Mouse (Mus musculus): Measurements from ENCODE around the gene Apba2.

The Apba2 gene

DNA sequence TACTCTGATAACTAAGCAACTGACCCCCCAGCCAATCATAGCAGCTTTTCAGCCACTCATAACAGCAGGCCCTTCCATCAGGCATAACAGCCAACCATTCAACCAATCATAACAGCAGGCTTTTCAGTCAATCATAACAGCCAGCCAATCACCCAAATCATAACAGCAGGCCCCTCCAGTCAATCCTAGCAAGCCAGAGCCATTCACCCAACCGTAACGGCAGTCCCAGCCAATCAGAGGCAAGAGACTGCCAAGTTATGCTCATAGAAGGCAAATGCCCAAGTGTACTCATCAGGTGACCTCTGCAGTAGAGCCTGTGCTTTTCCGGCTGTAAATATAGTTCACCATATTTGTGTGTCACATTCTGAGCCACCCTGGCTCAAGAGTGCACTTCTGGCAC, 85.1 kb downstream of the Apba2 start:
- no peak for DNase-seq (ENCODE audit: low spot score in 2 of 2)

DNA sequence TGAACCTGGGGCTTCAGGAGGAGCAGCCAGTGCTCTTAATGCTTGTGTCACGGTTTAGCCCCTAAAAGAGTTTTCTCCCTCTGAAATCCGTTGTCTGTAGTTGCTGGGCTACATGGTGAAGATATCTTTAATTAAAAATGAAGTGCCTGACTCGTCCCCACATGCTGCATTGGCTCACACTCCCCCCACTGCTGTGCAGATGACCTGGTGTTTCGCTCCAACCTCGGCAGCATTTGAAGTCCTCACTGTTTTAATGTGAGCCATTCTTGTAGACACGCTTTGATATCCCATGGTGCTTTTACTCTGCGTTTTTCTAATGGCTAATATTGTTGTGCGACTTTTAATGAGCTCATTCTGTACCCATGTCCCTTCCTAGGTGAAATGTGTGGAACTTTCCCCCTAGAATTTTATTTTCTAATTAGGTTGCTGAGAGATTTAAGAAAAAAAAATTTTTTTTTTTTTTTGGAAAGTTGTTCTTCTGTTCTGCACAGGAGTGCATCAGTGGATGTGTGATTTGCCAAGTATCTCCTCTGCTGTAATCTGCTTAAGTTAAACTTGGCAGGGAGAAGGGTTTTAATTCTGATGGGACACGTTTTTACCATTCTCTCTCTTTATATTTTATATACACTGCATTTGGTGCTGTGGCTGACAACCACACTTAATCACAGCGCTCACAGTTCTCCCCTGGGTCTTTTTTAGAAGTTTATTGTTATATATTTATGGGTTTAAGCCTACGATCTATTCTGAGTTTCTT, 87.3 kb downstream of the Apba2 start:
- no peak for DNase-seq (ENCODE audit: low spot score in 2 of 2)

DNA sequence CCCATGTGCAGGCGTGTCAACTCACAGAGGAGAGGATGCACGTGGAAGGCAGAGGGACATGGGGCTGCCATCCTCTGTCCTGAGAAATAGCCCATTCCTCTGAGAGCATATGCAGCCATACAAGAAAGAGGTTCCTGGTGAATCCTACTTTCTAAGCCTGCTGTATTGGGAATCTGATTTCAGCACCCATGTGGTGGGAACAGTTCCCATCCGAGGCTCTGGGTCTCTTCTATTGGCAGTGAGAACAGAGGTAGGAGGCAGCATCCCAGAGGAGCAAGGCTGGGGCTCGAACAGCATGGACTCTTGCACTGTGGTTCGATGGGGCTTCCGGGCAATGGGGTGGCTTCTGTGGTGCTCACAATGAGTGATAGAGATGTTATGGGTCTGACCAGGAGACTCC, 93.8 kb downstream of the Apba2 start:
- no peak for DNase-seq (ENCODE audit: low spot score in 2 of 2)

DNA sequence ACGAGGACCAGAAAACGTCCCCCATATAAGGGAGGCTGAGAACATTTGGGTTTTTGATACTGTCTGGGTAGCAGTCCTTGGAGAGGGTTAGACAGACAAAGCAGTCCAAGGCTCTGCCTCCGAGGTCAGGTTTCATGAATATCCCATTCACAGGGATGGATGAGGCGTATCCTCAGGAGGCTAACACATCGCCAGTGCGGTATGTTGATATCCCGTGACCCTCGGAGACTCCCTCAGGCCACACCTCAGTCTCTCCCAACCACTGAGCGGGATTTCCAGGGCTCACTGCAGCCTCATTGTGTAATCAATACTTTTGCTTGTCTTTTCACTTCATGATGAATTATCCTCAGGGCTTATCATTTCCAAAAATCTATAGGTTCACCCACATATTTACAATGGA, 95.1 kb downstream of the Apba2 start:
- no peak for DNase-seq (ENCODE audit: low spot score in 2 of 2)

DNA sequence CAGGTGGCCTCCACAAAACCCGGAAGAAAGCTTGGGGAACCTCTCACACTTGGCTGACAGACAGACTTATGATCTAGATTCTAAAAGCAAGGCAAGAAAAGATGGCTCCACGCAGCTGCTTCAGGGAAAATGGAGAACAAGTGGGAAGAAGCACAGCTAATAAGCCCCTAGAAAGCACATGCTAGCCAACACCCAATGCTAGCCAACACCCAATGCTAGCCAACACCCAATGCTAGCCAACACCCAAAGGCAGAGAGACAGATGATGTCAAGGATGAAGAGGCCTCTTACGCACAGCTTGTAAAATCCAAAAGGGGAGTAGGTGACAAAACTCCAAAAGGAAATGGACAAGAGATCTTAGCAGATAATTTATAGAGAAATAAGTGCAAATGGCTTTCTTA, 108.4 kb downstream of the Apba2 start:
- DNase-seq (ENCODE audit: low spot score in 2 of 2), result no peak

DNA sequence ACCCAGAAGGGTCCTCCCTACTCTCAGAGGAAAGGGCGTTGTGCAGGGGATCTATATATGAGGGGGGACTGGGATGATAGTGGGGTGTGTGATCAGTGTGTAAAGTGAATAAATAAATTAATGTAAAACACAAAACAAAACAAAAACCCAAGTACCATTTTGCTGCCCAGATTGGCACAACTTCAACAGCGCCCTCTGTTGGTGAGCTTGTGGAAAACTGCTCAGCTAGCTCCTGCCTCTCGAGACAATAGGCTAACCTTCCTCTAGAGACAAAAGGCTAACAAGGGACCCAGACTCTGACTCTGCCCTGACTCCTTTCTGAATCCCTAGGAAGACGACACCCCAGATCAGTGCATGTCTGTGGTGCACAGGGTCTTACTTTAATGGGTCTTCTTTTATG, 109.4 kb downstream of the Apba2 start:
- no peak for DNase-seq (ENCODE audit: low spot score in 2 of 2)

DNA sequence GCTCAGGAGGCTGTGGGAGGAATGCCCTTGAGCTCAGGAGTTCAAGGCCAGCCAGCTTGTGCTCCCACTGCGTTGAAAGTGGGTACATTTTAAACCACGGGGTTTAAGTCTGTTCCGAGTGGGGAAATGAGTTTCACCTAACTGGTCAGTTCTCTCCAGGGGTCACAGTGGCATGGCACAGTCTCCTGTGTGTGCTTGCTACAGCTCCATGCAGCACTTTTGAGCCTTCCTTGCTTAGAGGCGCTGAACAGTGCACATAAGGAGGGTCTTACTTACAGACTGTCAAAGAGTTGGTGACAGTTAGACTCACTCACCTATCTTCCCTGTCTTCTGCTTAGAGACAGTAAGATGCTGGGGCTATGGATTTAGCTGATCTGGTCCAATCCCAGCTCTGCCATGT, 117.8 kb downstream of the Apba2 start:
- DNase-seq (ENCODE audit: low spot score in 2 of 2), result no peak

DNA sequence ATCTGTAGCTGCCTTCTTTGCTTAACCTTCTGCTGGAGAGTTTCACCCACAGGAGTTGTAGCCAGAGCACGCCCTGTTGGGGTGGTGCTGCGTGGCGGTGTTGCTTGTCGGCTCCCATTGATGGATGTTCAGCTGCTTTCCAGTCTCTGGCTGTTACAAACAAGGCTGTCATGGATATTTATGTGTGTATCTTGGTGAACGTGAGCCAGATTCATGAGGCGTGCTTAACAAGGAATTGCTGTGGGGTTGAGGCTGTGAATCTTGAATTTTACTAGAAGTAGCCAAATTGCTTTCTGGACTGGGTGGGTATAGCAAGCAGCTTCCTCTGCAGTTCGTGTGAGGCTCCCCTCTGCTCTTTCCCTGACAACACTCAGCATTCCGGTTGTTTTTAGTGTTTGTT, 125.0 kb downstream of the Apba2 start:
- no peak for DNase-seq (ENCODE audit: low spot score in 2 of 2)

DNA sequence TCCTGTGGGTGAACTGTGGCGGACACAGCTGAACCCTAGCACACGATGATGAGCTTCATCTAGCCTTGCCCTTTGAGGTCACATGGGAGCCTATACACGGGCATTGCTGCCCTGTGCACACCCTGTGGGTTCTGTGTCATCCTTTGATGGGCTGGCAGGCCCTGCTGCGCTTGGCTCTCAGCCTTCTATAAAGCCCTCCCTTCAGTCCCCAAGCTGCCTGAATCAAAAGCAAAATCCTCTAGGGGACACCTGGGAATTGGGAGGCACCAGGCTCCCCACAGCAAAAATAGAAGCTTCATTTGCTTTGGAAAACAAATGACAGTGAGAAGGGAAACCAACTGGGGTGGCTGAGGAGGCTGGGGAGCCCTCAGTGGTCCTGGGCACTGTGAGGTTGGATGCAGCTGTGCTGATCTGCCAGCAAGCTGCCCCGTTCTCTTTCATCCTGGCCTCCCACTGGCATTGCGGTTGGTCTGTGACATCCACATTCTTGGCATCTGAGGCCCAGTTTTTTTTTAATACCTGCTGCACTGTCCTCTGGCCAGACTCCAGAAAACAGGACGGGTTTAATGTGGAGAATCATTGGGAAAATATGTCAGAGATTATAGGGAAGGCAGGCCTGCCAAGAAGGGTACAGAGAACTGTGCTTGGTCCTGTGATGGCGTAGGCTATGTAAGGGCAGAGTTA, 126.6 kb downstream of the Apba2 start:
- no peak for DNase-seq (ENCODE audit: low spot score in 2 of 2)

DNA sequence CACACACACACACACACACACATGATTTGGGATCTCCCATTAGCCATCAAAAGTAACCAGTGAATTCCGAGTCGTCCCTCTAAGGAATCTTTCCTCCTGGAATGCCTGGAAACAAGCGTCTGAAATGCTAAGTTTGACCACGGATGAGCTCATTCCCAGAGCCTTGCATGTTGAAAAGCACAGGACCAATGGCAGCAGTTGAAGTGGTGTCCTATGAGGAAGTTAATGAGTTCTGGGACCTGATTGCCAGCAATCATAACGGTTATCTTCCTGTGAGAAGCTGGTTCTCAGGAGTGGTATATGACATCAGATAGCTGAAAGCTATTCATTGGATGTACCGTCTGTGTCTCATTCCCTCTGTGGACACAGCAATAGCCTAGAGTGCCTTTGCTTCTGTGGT, 129.2 kb downstream of the Apba2 start:
- DNase-seq (ENCODE audit: low spot score in 2 of 2), result no peak

DNA sequence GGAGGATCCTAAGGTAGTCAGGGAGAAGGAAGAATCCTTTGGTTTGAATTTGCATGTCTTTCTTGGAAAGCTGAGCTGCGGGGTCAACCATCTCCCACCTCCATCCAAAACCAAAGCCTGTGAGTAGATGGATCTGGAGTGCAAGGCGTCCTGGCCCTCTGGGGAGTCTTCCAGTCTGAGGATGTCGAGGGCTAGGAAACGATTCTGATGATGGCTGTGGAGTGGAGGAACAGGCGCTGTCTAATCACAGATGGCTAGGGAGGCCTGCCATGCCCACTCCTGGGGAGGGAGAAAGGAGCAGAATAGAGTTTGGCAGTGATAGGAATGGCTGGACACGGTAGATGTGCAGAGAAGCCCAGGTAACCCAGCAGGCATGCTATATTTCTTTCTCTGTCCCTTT, 129.6 kb downstream of the Apba2 start:
- no peak for DNase-seq (ENCODE audit: low spot score in 2 of 2)

DNA sequence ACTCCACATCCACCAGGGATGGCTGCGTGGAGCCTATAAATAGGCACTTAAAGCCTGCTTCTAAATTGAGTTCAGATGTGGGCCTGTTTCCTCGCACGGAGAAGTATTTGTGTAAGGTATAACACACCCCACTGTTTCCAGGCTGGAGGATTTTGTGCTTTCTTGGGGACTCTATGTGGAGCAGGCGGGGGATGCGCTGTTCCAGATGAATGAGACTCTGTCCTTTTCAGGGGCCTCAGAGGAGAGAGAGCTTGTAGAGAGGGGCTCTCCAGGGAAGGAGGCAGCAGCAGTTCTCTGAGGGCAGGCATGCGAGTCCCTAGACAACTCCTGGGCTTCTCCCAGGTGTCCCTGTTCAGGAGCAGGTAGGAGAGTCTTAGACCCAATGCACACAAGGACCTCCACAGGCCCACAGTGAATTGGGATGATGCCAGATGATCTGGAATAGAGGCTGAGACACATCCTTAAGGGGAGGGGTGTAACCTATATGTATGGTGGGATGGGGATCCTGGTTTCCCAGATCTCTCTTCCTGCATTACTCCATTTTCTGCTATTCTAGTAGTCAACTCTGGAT, 130.4 kb downstream of the Apba2 start:
- no peak for DNase-seq (ENCODE audit: low spot score in 2 of 2)

DNA sequence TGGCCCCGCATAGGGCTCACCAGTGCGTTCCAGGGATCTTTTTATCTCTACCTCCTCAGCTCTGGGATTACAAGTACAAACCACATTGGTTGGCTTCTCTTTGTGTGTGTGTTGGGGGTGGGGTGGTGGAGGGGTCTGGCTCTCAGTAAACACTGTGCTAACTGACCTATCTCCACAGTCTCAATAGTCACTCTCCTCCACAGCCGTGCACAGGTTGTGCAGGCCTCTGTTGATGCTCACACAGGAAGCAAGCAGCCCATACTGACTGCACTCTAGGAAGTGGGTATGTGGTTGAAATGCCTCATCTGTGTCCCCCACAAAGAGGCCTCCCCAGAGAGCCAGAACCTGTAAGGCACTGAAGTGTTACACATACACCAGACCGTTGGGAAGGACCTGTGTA, 131.7 kb downstream of the Apba2 start:
- DNase-seq (ENCODE audit: low spot score in 2 of 2), result no peak

DNA sequence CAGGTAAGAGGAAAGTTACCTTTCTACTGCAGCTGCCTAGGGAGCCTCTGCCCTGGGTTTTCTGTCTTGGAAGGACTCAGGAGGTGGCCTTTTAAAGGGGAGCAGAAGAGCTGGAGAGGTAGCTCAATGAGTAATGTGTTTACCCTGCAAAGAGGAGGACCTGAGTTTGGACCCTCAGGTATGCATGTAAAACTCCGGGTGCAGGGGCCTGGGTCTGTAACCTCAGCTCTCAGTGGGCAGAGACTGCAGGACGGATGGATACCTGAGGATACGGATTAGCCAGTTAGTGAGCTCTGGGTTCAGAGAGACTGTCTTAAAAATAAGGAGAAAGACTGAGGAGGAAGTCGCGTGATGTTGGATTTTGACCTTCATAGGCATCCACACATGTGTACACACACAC, 132.4 kb downstream of the Apba2 start:
- DNase-seq (ENCODE audit: low spot score in 2 of 2), result no peak

DNA sequence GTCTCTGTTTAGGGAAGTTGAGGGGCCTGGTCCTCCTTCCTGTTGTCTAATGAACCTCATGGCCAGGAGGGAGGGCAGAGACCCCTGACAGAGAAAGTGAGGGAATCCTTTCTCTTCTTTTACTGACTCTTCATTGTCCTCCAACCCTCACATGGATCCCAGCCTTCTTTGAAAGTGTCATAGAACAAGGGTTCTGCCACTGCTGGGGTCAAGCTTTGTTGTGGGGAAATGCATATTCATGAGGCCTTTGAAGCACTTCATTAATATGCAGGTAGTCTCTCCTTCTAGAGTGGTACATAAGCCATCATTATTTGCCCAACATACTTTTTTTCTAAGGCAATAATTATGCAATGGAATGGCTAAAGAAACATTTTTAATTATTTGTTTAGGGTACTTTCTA, 133.0 kb downstream of the Apba2 start:
- no peak for DNase-seq (ENCODE audit: low spot score in 2 of 2)

DNA sequence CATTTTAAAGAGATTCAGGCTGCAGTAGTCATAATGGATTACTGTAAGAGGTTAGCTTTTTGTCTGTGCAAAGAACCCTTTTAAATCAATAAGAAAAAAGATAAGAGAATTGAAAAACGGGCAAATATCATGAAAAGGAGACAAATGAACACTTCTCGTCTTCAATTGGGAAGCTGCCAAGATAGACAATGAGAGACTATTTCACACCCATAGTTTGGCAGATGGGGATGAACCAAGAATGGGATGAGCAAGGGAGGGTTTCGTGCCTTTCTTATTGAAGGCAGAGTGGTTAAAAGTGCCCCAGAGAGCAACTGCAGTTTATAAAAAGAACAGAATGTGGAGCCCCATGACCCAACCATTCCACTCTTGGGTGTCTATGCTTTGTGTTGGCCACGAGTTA, 137.4 kb downstream of the Apba2 start:
- no peak for DNase-seq (ENCODE audit: low spot score in 2 of 2)

DNA sequence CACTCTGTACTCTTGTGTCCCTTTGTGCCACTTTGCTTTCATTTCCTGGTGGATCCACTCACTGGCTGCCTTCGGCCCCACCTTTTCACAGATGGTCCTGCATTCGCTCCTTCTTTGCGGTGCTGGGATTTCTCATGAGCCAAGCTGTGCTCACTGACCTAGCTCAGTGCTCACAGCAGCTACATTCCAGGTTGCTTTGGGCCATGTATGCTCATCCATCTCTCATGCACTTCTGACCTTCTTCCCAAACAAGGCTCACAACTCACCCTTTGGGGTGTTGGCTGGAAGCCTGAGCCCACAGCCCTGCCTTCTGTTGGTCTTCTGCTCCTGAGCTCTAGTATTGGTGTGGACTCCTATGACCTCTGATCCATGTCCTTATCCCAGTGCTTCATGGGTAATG, 139.1 kb downstream of the Apba2 start:
- DNase-seq (ENCODE audit: low spot score in 2 of 2), result no peak

DNA sequence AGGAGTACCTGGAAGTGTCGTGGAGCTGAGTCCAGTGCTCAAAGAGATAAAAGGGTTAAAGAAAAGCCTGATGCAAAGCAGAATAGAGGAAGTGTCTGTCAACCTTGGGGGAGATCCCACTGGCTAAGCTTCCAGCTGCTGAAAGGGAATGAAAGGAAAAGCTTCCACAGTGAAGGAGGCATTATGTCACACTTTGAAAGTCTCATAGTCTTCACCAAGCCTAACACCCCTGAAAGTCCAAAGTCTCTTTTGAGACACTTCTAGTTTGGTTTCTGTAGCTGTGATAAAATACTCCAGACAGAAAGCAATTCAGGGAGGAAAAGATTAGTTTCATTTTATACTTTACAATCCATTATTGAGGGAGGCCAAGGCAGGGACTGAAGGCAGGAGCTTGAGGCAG, 141.4 kb downstream of the Apba2 start:
- no peak for DNase-seq (ENCODE audit: low spot score in 2 of 2)

DNA sequence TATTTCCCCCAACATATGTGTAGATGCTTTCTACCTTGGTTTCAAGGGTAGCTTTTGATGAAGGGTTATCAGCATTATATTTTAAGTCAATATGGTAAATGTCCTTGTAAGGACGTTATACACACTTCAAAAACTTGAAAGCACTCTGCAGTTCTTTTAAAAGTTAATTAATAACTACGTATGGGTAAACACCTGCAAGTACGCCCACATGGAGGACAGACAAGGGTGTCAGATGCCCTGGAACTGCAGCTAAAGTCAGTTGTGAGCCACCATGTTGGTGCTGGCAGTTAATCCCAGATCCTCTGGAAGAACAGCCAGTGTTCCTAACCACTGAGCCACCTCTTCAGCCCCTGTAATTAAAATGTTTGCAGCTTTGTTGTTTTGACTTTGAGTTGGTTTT, 144.0 kb downstream of the Apba2 start:
- DNase-seq (ENCODE audit: low spot score in 2 of 2), result no peak

DNA sequence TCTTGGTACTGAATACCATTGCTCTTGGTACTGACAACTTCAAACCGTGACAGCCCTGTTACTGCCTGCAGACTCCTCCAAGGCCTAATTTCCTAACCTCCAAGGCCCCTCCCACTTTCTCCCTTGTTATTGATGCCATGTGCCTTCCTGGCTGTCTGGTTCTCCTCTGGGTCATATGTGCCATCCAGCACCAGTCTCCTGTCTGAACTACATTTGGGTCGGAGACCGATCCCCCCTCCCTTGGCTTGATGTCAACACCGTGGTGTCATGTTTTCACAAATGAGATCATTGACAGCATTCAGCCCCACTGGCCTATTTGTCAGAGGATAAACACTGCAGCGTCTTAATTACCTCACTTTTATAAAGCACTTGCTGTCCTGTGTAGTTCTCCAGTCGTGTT, 144.5 kb downstream of the Apba2 start:
- no peak for DNase-seq (ENCODE audit: low spot score in 2 of 2)

DNA sequence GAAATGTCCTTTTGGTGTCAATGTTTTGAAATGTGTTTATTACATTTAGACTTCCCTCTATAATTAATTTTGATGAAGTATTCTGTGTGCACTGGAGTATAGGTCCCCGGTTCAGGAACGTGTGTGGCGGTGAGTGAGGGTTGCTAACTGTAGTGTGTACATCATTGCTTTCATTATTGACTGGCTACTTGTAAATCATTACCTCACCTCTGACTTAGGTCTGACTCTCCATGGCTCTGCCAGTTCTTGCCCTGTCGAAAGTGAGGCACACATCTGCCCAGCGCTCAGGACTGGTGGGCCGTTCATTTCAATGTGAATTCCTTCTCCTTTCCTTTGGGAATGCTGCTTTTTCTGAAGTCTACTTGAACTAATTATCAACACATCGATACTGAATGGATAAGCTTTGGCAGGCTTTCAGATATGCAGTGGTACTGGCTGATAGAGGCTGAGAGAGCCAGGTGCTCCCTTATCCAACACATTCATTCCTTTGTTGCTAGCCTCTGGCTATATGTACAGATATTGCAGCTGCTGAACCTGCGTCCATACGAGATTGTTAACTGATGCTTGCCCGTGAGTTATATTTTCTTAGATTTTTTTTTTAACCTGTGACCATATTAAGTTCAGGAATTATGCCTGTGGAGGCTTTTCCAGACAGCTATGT, 147.6 kb downstream of the Apba2 start:
- no peak for DNase-seq (ENCODE audit: low spot score in 2 of 2)

DNA sequence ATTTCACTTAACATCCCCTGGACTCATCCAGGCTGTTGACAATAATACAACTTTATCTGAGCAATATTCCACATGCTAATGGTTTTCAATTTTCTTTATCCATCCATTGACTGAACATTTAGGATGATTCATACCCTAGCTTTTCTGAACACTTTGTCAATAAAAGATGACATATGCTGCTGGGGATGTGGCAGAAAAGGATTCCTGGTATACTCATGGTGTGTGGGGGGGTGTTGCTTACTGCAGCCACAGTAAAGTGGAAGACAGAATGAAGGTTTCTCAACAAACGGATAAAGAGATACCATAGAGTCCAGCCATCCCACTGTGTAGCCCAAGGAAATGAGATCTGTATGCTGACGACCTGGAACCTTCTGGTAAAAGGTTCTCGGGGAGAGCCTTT, 150.5 kb downstream of the Apba2 start:
- no peak for DNase-seq (ENCODE audit: low spot score in 2 of 2)

DNA sequence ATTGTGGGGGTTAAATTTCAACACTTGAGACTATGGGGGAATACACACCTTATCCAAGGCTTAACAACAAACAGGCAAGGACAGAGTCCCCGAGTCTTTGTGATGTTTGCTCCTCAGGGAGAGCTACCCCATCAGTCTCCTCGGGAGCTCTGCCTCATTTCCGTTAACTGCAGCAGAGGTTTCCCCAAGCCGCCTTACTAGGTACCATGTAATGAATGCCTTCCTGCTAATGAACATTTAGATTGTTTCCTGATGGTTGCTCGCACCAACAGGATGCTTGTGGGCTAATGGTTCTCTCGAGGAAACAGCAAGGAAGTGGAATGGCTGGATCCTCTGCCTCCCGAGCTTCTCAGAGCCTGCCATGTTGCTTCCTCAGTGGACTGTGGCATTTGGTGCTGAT, 155.3 kb downstream of the Apba2 start:
- DNase-seq (ENCODE audit: low spot score in 2 of 2), result no peak

All from spleen, postnatal 14 days (tissue).